Mouse (Mus musculus) bone marrow macrophage, adult 2 months (primary cell): ENCODE measurements around the gene Anks1b.

Experiments
- CTCF ChIP-seq: IDR thresholded peaks from 2 replicates; pipeline ENCODE4 v1.5.1; 2012; ENCODE audit warnings: low read depth, mild to moderate bottlenecking, low read length, moderate library complexity
- POLR2A ChIP-seq: IDR thresholded peaks from 2 replicates; pipeline ENCODE4 v1.6.1; 2012; ENCODE audit warnings: mild to moderate bottlenecking, low read depth, low read length, borderline replicate concordance

DNA sequence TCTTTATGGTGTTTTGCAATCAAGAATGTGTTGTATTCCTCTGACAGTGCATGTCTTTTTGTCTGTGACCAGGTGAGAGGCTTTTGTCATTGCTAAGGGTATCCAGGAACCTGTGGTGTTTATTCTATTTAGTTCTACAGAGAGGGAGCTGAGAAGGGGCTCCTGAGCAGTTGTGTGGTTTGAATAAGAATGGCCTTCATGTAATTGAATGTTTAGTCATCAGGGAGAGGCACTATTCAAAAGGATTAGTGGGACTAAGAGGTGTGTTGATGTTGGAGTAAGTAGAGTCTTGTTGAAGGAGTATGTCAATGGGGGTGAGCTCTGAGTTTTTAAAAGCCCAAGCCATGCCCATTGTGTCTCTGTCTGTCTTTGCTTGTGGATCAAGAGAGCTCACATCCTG lies 264.2 kb downstream of the Anks1b start:
- TF ChIP-seq CTCF (no peak), POLR2A (no peak)
